Mouse (Mus musculus) limb, embryonic 14.5 days (tissue): ENCODE results near the gene Emg1. TPM values are rescaled to one million over a fixed set of nuclear protein-coding genes. Genes with fewer than 3 reads are reported as not detected.
A peak's percentile ranks its signal among the peaks of the same experiment; 100 is the strongest.

Source experiments
- ATAC-seq: fragments of 200-750 bp; cut with Nextera tagmentation; 2 replicates; pipeline ENCODE4 v1.8.0; 2017; ENCODE audit warnings: low read depth, moderate number of reproducible peaks, moderate TSS enrichment; ENCODE audit not compliant: low FRiP score
- DNase-seq: peaks from one replicate; pipeline ENCODE4 v3.0.0-alpha.2; 2015; ENCODE audit warnings: low spot score
- H3K27ac ChIP-seq: fragments of 300-500 bp; sonication (generic); replicated peaks from 2 replicates; pipeline ENCODE4 v1.5.1; 2014; ENCODE audit warnings: low read depth, mild to moderate bottlenecking, low read length, moderate library complexity, mixed read lengths
- H3K27me3 ChIP-seq: fragments of 300-500 bp; sonication (generic); 2 replicates; pipeline ENCODE4 v1.6.1; 2014; ENCODE audit warnings: low read length, mixed read lengths; ENCODE audit not compliant: control insufficient read depth, insufficient read depth
- H3K36me3 ChIP-seq: fragments of 300-500 bp; sonication (generic); 2 replicates; pipeline ENCODE4 v1.6.1; 2014; ENCODE audit warnings: mild to moderate bottlenecking, low read length, moderate library complexity, mixed read lengths; ENCODE audit not compliant: control insufficient read depth, insufficient read depth
- H3K4me1 ChIP-seq: fragments of 300-500 bp; sonication (generic); 2 replicates; pipeline ENCODE4 v1.6.1; 2014; ENCODE audit warnings: antibody characterized with exemption, low read length, mixed read lengths; ENCODE audit not compliant: control insufficient read depth, insufficient read depth
- H3K4me2 ChIP-seq: fragments of 300-500 bp; sonication (generic); replicated peaks from 2 replicates; pipeline ENCODE4 v1.6.1; 2014; ENCODE audit warnings: low read depth, mild to moderate bottlenecking, low read length, moderate library complexity; ENCODE audit not compliant: severe bottlenecking
- H3K4me3 ChIP-seq: fragments of 300-500 bp; sonication (generic); replicated peaks from 2 replicates; pipeline ENCODE4 v1.5.1; 2014; ENCODE audit warnings: low read length
- H3K9ac ChIP-seq: fragments of 300-500 bp; sonication (generic); 2 replicates; pipeline ENCODE4 v1.6.1; 2014; ENCODE audit warnings: mild to moderate bottlenecking, low read depth, low read length, moderate library complexity; ENCODE audit not compliant: severe bottlenecking
- H3K9me3 ChIP-seq: fragments of 300-500 bp; sonication (generic); 2 replicates; pipeline ENCODE4 v1.6.1; 2016; ENCODE audit warnings: low read length; ENCODE audit not compliant: control insufficient read depth
- POLR2A ChIP-seq: fragments of 200-500 bp; IDR thresholded peaks from 2 replicates; pipeline ENCODE4 v1.8.0; 2012; ENCODE audit warnings: inconsistent platforms, mild to moderate bottlenecking, moderate library complexity, borderline replicate concordance; ENCODE audit not compliant: insufficient read depth, insufficient read length; ENCODE audit errors: extremely low read depth
- WGBS: fragments of 180-500 bp; shearing (Covaris S2); extraction: QIAGEN DNeasy Blood & Tissue Kit; methylation state at CpG from one replicate; pipeline ENCODE4 v1.1.7; 2014; 5-methylcytosine and 5-hydroxymethylcytosine counted together
- polyA plus RNA-seq, 2 experiments: library from polyadenylated mRNA; depleted of rRNA in 1 of 2; stranded (reverse) in 1 of 2; unstranded in 1 of 2; fragments of >200 nt; fragmentation: Nextera tagmentation in 1 of 2; extraction: Ambion mirVana in 1 of 2; gene quantifications; 2 replicates each; pipeline versions ENCODE4 v1.2.1 to v1.2.3; 2012 to 2014

Emg1 gene
- polyA plus RNA-seq, 2 experiments, result 148 to 185 TPM

DNA sequence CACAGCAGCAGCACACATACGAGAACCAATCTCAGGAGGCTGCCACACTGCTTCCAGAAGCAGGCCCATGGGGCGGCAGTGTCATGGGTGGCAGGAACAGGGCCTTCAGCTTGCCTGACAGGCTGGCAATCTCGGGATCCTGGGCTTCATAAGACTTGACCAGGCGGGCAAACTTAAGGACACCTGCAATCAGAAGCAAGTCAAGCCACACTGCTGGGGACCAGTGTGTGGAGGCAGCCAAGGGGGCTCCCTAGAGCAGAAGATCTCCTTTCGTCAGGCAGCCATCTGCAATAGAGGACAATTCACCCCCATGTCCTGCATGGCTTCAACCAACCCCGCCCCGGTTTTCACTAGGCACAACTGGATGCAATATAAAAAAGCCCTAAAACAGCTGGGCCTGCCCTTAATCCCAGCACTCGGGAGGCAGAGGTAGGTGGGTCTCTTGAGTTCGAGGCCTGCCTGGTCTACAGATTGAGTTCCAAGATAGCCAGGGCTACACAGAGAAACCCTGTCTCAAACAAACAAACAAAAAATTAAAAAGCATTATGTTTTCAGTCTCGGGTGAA is 27.3 kb upstream of the Emg1 start:
- TF ChIP-seq POLR2A, result no peak
- H3K27ac ChIP-seq, result no peak overlapping the region
- 87% methylated on average over 10 of the region's 10 CpGs for WGBS
- H3K4me3 ChIP-seq, result no peak overlapping the region
- DNase-seq (no peak), ATAC-seq (no peak)
- H3K4me1 ChIP-seq, result peaks cover 7% of the 10 kb centered on the region
- H3K36me3 ChIP-seq, result peaks cover 21% of the 10 kb centered on the region
- H3K9ac ChIP-seq, result no peak overlapping the region; the same call in 1 of the 2 replicates
- H3K4me2 ChIP-seq, result peak overlapping the region; percentile 65; the same call in 1 of the 2 replicates
- no peaks in the 10 kb centered on the region for H3K9me3 ChIP-seq
- H3K27me3 ChIP-seq, result no peaks in the 10 kb centered on the region

DNA sequence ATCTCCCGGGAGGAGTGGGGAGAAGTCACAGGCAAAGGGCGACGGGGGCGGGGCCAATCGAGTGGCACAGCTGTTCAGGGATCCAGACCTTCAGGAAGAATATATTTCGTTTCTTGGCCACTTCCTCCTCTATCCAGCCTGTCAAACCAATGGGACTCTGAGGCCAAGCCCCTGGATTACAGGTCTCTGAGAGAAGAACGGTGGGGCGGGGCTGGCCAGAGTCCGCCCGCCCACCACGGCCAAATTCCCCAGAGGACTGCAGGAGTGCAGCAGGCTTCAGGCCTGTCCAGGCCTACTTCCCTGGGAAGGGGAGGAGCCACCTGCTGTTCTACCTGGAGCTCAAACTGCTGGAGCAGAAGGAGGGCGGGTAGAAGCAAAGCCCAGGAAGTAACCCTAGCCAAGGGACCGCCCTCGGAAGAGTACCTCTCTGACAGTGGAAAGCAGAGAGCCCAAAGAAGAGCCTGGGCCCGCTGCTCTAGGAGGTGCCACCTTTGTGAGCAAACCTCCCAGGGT is 26.6 kb upstream of the Emg1 start, which contains the start of gene Ptpn6:
Ptpn6 (minus strand) TSS at position 204 of the 513 bp plus-strand sequence.
- Histone ChIP-seq H3K27ac (no peak within 1 kb of the TSS), H3K9me3 (no peaks in the 10 kb centered on the region), H3K36me3 (peaks cover 14% of the 10 kb centered on the region), H3K27me3 (no peaks in the 10 kb centered on the region), H3K4me1 (peaks cover 7% of the 10 kb centered on the region), H3K4me3 (no peak within 1 kb of the TSS), H3K9ac (no peak within 1 kb of the TSS; the same call in 1 of the 2 replicates), H3K4me2 (0 out of 2 replicates have a peak within 1 kb of the TSS, but pooled peaks have one; percentile 6)
- ATAC-seq, result no peak
- TF ChIP-seq POLR2A, result no peak
- WGBS, result 30% methylated on average over 15 of the region's 15 CpGs
- no peak for DNase-seq

DNA sequence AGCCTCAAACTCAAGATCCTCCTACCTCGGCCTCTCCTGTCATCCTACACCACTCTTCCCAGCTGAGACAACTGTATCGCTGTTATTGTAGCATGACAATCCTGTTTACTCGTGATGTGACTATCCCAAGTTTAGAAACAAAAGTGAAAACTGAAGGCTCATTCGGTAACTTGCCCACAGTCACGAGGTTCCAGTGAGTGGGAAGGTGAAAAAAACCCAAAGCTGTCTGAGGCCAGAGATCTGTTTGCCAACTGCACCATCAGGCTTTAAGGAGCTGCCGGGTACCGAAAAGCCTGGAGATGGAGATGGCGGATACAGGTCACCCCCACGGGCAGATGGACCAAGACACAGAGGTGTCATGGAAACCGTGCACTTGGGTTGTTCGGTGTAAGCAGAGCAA is 25.1 kb upstream of the Emg1 start:
- no peak for DNase-seq
- TF ChIP-seq POLR2A, result no peak
- H3K27ac ChIP-seq, result no peak overlapping the region
- no peaks in the 10 kb centered on the region for H3K9me3 ChIP-seq
- no peaks in the 10 kb centered on the region for H3K27me3 ChIP-seq
- 89% methylated on average over 11 of the region's 11 CpGs for WGBS
- no peak overlapping the region for H3K4me2 ChIP-seq
- H3K4me1 ChIP-seq, result peaks cover 7% of the 10 kb centered on the region
- no peak overlapping the region for H3K4me3 ChIP-seq
- no peak for ATAC-seq
- no peaks in the 10 kb centered on the region for H3K36me3 ChIP-seq
- H3K9ac ChIP-seq, result no peak overlapping the region

DNA sequence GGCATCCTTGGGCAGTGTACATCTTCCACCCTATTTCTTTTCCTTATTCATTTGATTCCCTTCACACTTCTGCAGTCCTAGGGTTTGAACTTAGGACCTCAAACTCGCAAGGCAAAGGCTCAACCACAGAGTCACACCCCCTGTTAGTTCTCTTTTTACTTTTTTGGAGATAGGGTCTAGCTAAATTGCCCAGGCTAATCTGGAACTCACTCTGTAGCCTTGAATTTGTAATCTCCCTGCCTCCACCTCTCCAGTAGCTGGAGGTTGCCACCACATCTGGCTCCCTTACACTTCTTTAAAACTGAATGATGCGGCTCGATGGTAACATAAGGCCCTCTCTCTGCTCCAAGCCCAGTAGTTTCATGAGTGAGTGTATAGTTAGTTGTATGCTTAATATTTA is 22.4 kb upstream of the Emg1 start:
- H3K27me3 ChIP-seq, result no peaks in the 10 kb centered on the region
- no peak overlapping the region for H3K9ac ChIP-seq
- no peak overlapping the region for H3K4me2 ChIP-seq
- no peaks in the 10 kb centered on the region for H3K9me3 ChIP-seq
- TF ChIP-seq POLR2A, result no peak
- ATAC-seq (no peak), DNase-seq (no peak)
- 0 out of 2 replicates have a peak, but pooled peaks cover under 1% of the 10 kb centered on the region for H3K4me1 ChIP-seq
- no peak overlapping the region for H3K27ac ChIP-seq
- H3K4me3 ChIP-seq, result no peak overlapping the region
- H3K36me3 ChIP-seq, result no peaks in the 10 kb centered on the region
- 81% methylated on average over 3 of the region's 3 CpGs for WGBS

DNA sequence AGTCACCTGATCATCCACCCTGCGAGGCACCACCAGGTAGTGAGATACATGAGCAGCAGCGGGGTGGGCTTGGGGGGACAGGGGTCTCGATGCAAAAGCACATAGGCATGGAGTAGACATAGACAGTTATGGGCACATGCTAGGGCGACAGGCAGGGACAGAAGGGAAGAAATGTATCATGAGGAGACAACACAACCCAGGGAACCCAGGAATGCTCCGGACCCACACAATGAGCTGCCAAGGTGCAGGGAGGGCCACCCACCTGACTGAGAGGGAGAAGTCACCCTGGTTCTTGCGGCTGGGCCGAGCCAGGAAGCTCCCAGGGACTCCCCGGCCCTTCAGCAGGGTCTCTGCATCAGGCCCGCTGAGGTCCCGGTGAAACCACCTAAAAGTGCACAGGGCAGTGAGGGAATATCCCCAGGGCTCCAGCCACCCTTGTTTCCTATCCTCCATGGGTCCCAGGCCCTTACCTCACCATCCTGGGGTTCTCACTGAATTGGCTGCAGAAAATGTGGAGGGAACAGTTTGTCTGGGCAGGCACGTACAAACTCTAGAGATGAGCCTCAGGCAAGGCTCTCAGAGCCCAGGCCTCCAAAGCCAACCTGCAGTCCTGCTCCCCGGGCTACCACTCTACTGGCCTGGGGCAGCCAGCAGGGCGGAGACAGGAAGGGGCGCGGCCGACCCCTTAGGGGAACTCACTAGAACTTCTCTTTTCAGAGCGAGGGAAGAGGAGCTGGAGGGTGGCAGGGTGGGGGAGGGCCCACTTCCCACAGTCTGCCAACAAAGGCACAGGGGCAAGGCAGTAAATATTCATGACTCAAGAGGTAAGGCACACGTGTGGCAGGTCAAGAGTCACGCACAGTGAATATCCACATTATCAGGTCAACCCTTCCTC is 20.7 kb upstream of the Emg1 start:
- no peak for TF ChIP-seq POLR2A
- ATAC-seq (no peak), DNase-seq (no peak)
- Histone ChIP-seq H3K4me2 (no peak overlapping the region), H3K9ac (no peak overlapping the region), H3K4me3 (no peak overlapping the region), H3K36me3 (no peaks in the 10 kb centered on the region), H3K9me3 (no peaks in the 10 kb centered on the region), H3K27ac (no peak overlapping the region), H3K27me3 (no peaks in the 10 kb centered on the region), H3K4me1 (no peaks in the 10 kb centered on the region)
- 45% methylated on average over 19 of the region's 19 CpGs for WGBS
